Mouse (Mus musculus) E14TG2a.4 (cell line): Measurements from ENCODE around the gene Zfp937.
"Not testable (repeated sequence)": the region's sequence is repeated elsewhere in the genome, so short reads cannot be mapped to it uniquely, and the experiment has no call there.

Experiments used
- CTCF ChIP-seq: conservative IDR thresholded peaks from 2 replicates; pipeline ENCODE4 v1.5.1; 2014; ENCODE audit warnings: low read length
- NANOG ChIP-seq: IDR thresholded peaks from 2 replicates; pipeline ENCODE4 v1.6.1; 2014; ENCODE audit warnings: borderline replicate concordance, low read length, mixed read lengths
- POU5F1 ChIP-seq: IDR thresholded peaks from 2 replicates; pipeline ENCODE4 v1.6.1; 2014; ENCODE audit warnings: low read length, borderline replicate concordance

DNA sequence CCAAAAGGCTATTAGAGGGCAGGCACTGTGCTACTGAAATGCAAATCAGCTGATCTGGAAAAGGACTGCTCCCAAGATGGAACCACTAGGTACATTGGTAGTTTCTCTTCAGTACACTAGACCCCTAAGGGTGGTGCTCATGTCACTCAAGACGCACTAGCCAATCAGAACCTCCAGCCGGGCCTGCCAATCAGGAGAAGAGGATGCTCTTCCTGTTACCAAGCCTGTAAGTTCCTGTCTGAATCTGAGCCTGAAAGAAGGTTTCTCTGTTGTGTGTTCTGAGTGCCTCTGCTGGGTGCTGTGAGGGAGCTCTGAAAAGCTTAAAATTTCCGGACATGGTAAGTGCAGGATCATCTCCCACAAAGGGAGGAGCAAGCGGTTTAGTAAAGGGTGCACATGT, 39.4 kb downstream of the Zfp937 start, which contains the start of gene Gm14124:
- TF ChIP-seq CTCF, NANOG, POU5F1: not testable (repeated sequence)
